Mouse (Mus musculus): ENCODE measurements around the gene Gm10471. TPM values are rescaled to one million over a fixed set of nuclear protein-coding genes. Genes with fewer than 3 reads are reported as not detected.
"Not testable (repeated sequence)": the region's sequence is repeated elsewhere in the genome, so short reads cannot be mapped to it uniquely, and the experiment has no call there.

The Gm10471 gene
- not detected in 2 replicates for polyA plus RNA-seq (2016; fragmentation: Nextera tagmentation; extraction: Ambion mirVana)

GRCm38 (mm10) chr5:26089191-26089590 is at the start of gene Gm10471:
Gene Gm10471 (minus strand): TSS chr5:26089291.
- H3K4me1 ChIP-seq; H3K4me3 ChIP-seq; DNase-seq (ENCODE audit: low spot score); H3K27me3 ChIP-seq (replicated peaks; ENCODE audit: low read depth, poor library complexity, severe bottlenecking); H3K9me3 ChIP-seq; H3K27ac ChIP-seq (replicated peaks); H3K36me3 ChIP-seq (replicated peaks): not testable (repeated sequence)
- 68% methylated on average over 1 of the region's 1 CpGs for WGBS

- not testable (repeated sequence) for H3K27ac ChIP-seq (replicated peaks); H3K36me3 ChIP-seq (replicated peaks); H3K27me3 ChIP-seq (replicated peaks; ENCODE audit: low read depth, poor library complexity, severe bottlenecking); H3K4me3 ChIP-seq; H3K9me3 ChIP-seq; DNase-seq (ENCODE audit: low spot score); H3K4me1 ChIP-seq
- WGBS: no CpG with 5 or more reads among the region's 3 CpGs
Measured at GRCm38 (mm10) chr5:26121321-26121720, 32.2 kb upstream of the Gm10471 start, which contains the start of gene Gm10220. Gene Gm10220 (minus strand): TSS chr5:26121421.

GRCm38 (mm10) chr5:26105262-26105661 is 16.2 kb upstream of the Gm10471 start, which contains the start of gene 5031410I06Rik:
Gene 5031410I06Rik (minus strand): TSS chr5:26105362.
- H3K4me1 ChIP-seq; DNase-seq (ENCODE audit: low spot score); H3K9me3 ChIP-seq; H3K36me3 ChIP-seq (replicated peaks); H3K4me3 ChIP-seq; H3K27ac ChIP-seq (replicated peaks); H3K27me3 ChIP-seq (replicated peaks; ENCODE audit: low read depth, poor library complexity, severe bottlenecking): not testable (repeated sequence)
- WGBS: no CpG with 5 or more reads among the region's 3 CpGs

- not testable (repeated sequence) for DNase-seq (ENCODE audit: low spot score); H3K4me3 ChIP-seq; H3K27ac ChIP-seq (replicated peaks); H3K4me1 ChIP-seq; H3K36me3 ChIP-seq (replicated peaks); H3K9me3 ChIP-seq; H3K27me3 ChIP-seq (replicated peaks; ENCODE audit: low read depth, poor library complexity, severe bottlenecking)
Measured at GRCm38 (mm10) chr5:26079023-26079422, 10.1 kb downstream of the Gm10471 start.

GRCm38 (mm10) chr5:26070716-26071115 is 18.4 kb downstream of the Gm10471 start:
- WGBS: 87% methylated on average over 24 of the region's 24 CpGs
- Histone ChIP-seq H3K4me1 (no peaks in the 10 kb centered on the region), H3K9me3 (peaks cover 7% of the 10 kb centered on the region; the same call in 1 of the 2 replicates), H3K27ac (replicated peaks) (no peak overlapping the region), H3K27me3 (replicated peaks; ENCODE audit: low read depth, poor library complexity, severe bottlenecking) (no peaks in the 10 kb centered on the region), H3K4me3 (no peak overlapping the region), H3K36me3 (replicated peaks) (no peaks in the 10 kb centered on the region)
- peak; percentile 6 for DNase-seq (ENCODE audit: low spot score)

- H3K9me3 ChIP-seq; H3K36me3 ChIP-seq (replicated peaks); H3K4me3 ChIP-seq; H3K27me3 ChIP-seq (replicated peaks; ENCODE audit: low read depth, poor library complexity, severe bottlenecking); DNase-seq (ENCODE audit: low spot score); H3K4me1 ChIP-seq; H3K27ac ChIP-seq (replicated peaks): not testable (repeated sequence)
- no CpG with 5 or more reads among the region's 2 CpGs for WGBS
Measured at GRCm38 (mm10) chr5:26058481-26058880, 30.6 kb downstream of the Gm10471 start, which contains the start of gene Gm7347. Gene Gm7347 (minus strand): TSS chr5:26058581.

- H3K4me1 ChIP-seq; DNase-seq (ENCODE audit: low spot score); H3K9me3 ChIP-seq; H3K36me3 ChIP-seq (replicated peaks); H3K27me3 ChIP-seq (replicated peaks; ENCODE audit: low read depth, poor library complexity, severe bottlenecking); H3K4me3 ChIP-seq; H3K27ac ChIP-seq (replicated peaks): not testable (repeated sequence)
- 84% methylated on average over 2 of the region's 2 CpGs for WGBS
Measured at GRCm38 (mm10) chr5:26039458-26039857, 49.6 kb downstream of the Gm10471 start, which contains the start of gene Speer4a. Gene Speer4a (minus strand): TSS chr5:26039558.

Other genes starting within 250 kb of the Gm10471 start
- gene Gm21663, start 146.9 kb downstream of the Gm10471 start, polyA plus RNA-seq (2016; fragmentation: Nextera tagmentation; extraction: Ambion mirVana): not detected in 2 replicates
- not detected in 2 replicates for gene Gm21671, start 134.9 kb downstream of the Gm10471 start, polyA plus RNA-seq (2016; fragmentation: Nextera tagmentation; extraction: Ambion mirVana)
- gene Gm21680, start 116.6 kb downstream of the Gm10471 start, polyA plus RNA-seq (2016; fragmentation: Nextera tagmentation; extraction: Ambion mirVana): 0.09 and 0.13 TPM in 2 replicates
- gene Gm21698, start 100.6 kb downstream of the Gm10471 start, polyA plus RNA-seq (2016; fragmentation: Nextera tagmentation; extraction: Ambion mirVana): 0.09 and 0.12 TPM in 2 replicates
- gene Gm1979, start 84.5 kb downstream of the Gm10471 start, polyA plus RNA-seq (2016; fragmentation: Nextera tagmentation; extraction: Ambion mirVana): 0.09 TPM in 1 of 2 replicates, not detected in the other
- gene Gm5862, start 66.4 kb downstream of the Gm10471 start, polyA plus RNA-seq (2016; fragmentation: Nextera tagmentation; extraction: Ambion mirVana): 0.09 TPM in 1 of 2 replicates, not detected in the other
- 0.11 and 0.19 TPM in 2 replicates for gene Speer4a, start 49.7 kb downstream of the Gm10471 start, polyA plus RNA-seq (2016; fragmentation: Nextera tagmentation; extraction: Ambion mirVana)
- gene Gm7347, start 30.7 kb downstream of the Gm10471 start, polyA plus RNA-seq (2016; fragmentation: Nextera tagmentation; extraction: Ambion mirVana): not detected in 2 replicates
- gene 5031410I06Rik, start 16.1 kb upstream of the Gm10471 start, polyA plus RNA-seq (2016; fragmentation: Nextera tagmentation; extraction: Ambion mirVana): 0.09 and 0.16 TPM in 2 replicates
- 0.06 TPM in 1 of 2 replicates, not detected in the other for gene Gm10220, start 32.1 kb upstream of the Gm10471 start, polyA plus RNA-seq (2016; fragmentation: Nextera tagmentation; extraction: Ambion mirVana)
- gene Gm7361, start 168.4 kb upstream of the Gm10471 start, polyA plus RNA-seq (2016; fragmentation: Nextera tagmentation; extraction: Ambion mirVana): not detected in 2 replicates

All from embryonic facial prominence, embryonic 10.5 days (tissue).